Mouse (Mus musculus): ENCODE data around the gene Spint4. TPM values are rescaled to one million over a fixed set of nuclear protein-coding genes. Genes with fewer than 3 reads are reported as not detected.
A peak's percentile ranks its signal among the peaks of the same experiment; 100 is the strongest.
"Not testable (repeated sequence)": the region's sequence is repeated elsewhere in the genome, so short reads cannot be mapped to it uniquely, and the experiment has no call there.

Gene Spint4
- total and polyA plus RNA-seq, 2 experiments: not detected

DNA sequence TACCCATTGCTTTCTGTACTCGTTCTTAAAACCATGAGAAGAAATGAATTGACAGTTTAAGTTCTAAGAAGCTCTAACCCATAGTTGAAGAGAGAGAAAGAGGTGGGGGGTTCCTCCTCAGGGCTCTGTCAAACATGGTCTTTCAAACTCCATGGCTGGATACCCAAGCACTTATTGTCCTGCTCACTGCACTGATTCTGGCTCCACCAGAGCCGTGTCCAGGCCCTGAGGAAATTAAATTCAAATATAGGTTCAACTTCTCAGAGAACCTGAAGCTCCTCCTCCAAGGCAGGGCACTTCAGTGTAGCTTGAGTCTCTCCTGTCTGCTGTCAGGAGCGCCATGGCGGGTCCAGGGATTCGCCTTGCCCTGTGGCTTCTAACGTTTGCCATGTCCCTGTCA is 16.7 kb downstream of the Spint4 start, which contains the start of gene Spint5:
Spint5 (plus strand) TSS at position 301 of the 400 bp plus-strand sequence.
- no peaks in the 10 kb centered on the region for H3K27me3 ChIP-seq (ENCODE audit: control insufficient read depth, insufficient read depth, low read length)
- no peak within 1 kb of the TSS for H3K9ac ChIP-seq (ENCODE audit: low read depth, low read length)
- no peaks in the 10 kb centered on the region for H3K79me2 ChIP-seq (ENCODE audit: control insufficient read depth, insufficient read depth, low read length)
- H3K4me3 ChIP-seq (ENCODE audit: insufficient read depth, low read depth, low read length): no peak within 1 kb of the TSS
- H3K4me1 ChIP-seq (ENCODE audit: control insufficient read depth, insufficient read depth, low read length): no peaks in the 10 kb centered on the region
- DNase-seq (ENCODE audit: extremely low read depth, low read depth, low spot score): no peak
- no peak within 1 kb of the TSS for H3K27ac ChIP-seq (replicated peaks; ENCODE audit: insufficient read depth, low read depth, low read length)
- TF ChIP-seq POLR2A (IDR thresholded peaks at IDR 0.05; ENCODE audit: extremely low read depth, insufficient read depth, low read length) (no peak), CTCF (IDR thresholded peaks at IDR 0.05; ENCODE audit: low read depth, low read length) (no peak)
- no peaks in the 10 kb centered on the region for H3K36me3 ChIP-seq (ENCODE audit: control insufficient read depth, insufficient read depth, low read length)
- 74% methylated on average over 6 of the region's 6 CpGs for WGBS

DNA sequence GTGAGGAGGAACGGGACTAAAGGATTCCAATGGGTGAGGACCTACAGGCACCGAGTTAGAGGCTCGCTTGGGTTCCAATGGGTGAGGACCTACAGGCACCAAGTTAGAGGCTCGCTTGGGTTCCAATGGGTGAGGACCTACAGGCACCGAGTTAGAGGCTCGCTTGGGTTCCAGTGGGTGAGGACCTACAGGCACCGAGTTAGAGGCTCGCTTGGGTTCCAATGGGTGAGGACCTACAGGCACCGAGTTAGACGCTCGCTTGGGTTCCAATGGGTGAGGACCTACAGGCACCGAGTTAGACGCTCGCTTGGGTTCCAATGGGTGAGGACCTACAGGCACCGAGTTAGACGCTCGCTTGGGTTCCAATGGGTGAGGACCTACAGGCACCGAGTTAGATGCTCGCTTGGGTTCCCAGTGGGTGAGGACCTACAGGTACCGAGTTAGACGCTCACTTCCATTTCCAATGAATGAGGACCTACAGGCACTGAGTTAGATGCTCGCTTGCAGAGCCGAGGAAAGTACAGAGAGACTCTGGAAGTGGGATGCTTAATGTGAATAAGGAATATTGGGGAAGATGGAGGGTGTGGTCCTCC is 18.0 kb downstream of the Spint4 start:
- DNase-seq (ENCODE audit: extremely low read depth, low read depth, low spot score); H3K79me2 ChIP-seq (ENCODE audit: control insufficient read depth, insufficient read depth, low read length); H3K27me3 ChIP-seq (ENCODE audit: control insufficient read depth, insufficient read depth, low read length); H3K4me1 ChIP-seq (ENCODE audit: control insufficient read depth, insufficient read depth, low read length); H3K27ac ChIP-seq (replicated peaks; ENCODE audit: insufficient read depth, low read depth, low read length); H3K4me3 ChIP-seq (ENCODE audit: insufficient read depth, low read depth, low read length); H3K9ac ChIP-seq (ENCODE audit: low read depth, low read length); H3K36me3 ChIP-seq (ENCODE audit: control insufficient read depth, insufficient read depth, low read length): not testable (repeated sequence)
- WGBS: 90% methylated on average over 23 of the region's 23 CpGs

DNA sequence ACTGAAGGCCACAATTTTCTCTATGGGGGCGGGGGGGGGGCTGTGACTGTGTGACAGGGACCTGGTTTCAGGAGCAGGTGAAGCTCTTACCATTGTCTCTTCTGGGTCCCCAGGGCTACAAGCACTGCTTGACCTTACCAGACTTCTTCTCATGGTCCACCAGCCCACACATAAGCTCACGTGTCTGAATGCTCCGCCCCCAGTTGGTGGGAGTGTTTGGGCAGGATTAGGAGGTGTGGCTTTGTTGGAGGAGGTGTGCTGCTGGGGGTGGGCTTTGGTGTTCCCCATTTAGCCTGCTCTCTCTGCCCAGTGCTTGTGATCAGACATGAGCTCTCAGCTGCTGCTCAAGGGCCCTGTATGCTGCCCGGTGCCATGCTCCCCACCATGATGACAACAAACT is 25.0 kb downstream of the Spint4 start:
- WGBS: 67% methylated on average over 4 of the region's 4 CpGs
- no peak overlapping the region for H3K4me3 ChIP-seq (ENCODE audit: insufficient read depth, low read depth, low read length)
- no peak for DNase-seq (ENCODE audit: extremely low read depth, low read depth, low spot score)
- no peaks in the 10 kb centered on the region for H3K79me2 ChIP-seq (ENCODE audit: control insufficient read depth, insufficient read depth, low read length)
- H3K27ac ChIP-seq (replicated peaks; ENCODE audit: insufficient read depth, low read depth, low read length): no peak overlapping the region
- TF ChIP-seq CTCF (IDR thresholded peaks at IDR 0.05; ENCODE audit: low read depth, low read length): no peak
- TF ChIP-seq POLR2A (IDR thresholded peaks at IDR 0.05; ENCODE audit: extremely low read depth, insufficient read depth, low read length): no peak
- H3K4me1 ChIP-seq (ENCODE audit: control insufficient read depth, insufficient read depth, low read length): peaks cover 6% of the 10 kb centered on the region
- H3K9ac ChIP-seq (ENCODE audit: low read depth, low read length): no peak overlapping the region
- H3K27me3 ChIP-seq (ENCODE audit: control insufficient read depth, insufficient read depth, low read length): no peaks in the 10 kb centered on the region
- no peaks in the 10 kb centered on the region for H3K36me3 ChIP-seq (ENCODE audit: control insufficient read depth, insufficient read depth, low read length)

DNA sequence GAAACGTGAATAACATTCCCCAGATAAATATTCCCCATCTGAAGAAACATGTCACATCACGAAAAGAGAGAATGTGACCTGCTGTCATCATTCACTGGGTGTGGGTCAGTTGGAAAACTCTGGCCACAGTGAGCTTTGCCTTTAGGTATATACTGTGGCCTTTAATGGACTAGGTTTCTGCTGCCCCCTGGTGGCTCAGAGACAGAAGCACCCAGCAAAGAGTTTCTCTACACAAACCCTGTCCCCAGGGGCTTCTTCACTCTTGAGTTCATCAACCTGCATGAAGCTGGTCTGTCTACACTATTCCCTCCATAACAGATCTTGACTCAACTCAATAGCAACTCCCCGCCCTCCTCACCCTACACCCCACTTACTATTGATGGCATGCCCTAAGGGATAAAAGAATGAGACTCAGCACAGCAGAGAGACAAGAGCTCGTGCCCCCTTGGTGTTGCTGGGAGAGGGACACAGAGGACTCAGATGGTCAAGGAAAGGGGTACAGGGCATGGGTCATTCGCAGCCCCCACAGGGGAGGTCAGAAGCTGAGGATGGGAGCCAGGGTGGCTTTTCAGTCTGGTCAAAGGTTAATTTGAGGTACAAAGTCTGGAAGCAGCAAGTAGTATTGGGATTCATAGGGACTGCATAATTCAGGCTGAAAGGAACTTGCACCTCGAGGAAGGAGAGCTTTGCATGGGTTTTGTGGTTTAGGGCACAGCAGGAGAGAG is 27.8 kb downstream of the Spint4 start:
- Histone ChIP-seq H3K36me3 (ENCODE audit: control insufficient read depth, insufficient read depth, low read length) (no peaks in the 10 kb centered on the region), H3K79me2 (ENCODE audit: control insufficient read depth, insufficient read depth, low read length) (no peaks in the 10 kb centered on the region), H3K9ac (ENCODE audit: low read depth, low read length) (no peak overlapping the region), H3K27ac (replicated peaks; ENCODE audit: insufficient read depth, low read depth, low read length) (no peak overlapping the region), H3K4me1 (ENCODE audit: control insufficient read depth, insufficient read depth, low read length) (peaks cover 6% of the 10 kb centered on the region), H3K27me3 (ENCODE audit: control insufficient read depth, insufficient read depth, low read length) (no peaks in the 10 kb centered on the region), H3K4me3 (ENCODE audit: insufficient read depth, low read depth, low read length) (no peak overlapping the region)
- TF ChIP-seq POLR2A (IDR thresholded peaks at IDR 0.05; ENCODE audit: extremely low read depth, insufficient read depth, low read length) (no peak), CTCF (IDR thresholded peaks at IDR 0.05; ENCODE audit: low read depth, low read length) (peak; percentile 71)
- DNase-seq (ENCODE audit: extremely low read depth, low read depth, low spot score): peak; percentile 52
- WGBS: 19% methylated on average over 6 of the region's 6 CpGs

DNA sequence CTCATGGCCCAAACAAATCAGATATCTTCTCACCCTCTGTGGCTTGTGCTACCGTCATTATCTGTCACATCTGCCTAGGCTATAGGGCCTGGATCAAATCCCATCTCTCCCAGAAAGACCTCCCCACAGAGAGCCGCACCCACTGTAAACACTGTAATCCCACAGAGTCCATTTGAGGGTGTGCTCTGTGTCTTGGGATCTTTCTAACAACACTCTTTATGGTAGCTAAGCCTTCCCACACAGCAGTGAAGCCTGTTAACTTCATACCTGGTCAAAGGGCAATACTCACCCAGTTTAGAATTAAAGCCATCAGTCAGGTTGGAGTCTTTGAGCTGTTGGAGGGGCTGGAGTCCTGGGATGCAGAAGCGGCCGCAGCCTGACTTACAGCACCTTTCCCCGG is 33.4 kb downstream of the Spint4 start:
- no peaks in the 10 kb centered on the region for H3K4me1 ChIP-seq (ENCODE audit: control insufficient read depth, insufficient read depth, low read length)
- H3K4me3 ChIP-seq (ENCODE audit: insufficient read depth, low read depth, low read length): no peak overlapping the region
- no peaks in the 10 kb centered on the region for H3K79me2 ChIP-seq (ENCODE audit: control insufficient read depth, insufficient read depth, low read length)
- H3K36me3 ChIP-seq (ENCODE audit: control insufficient read depth, insufficient read depth, low read length): no peaks in the 10 kb centered on the region
- TF ChIP-seq CTCF (IDR thresholded peaks at IDR 0.05; ENCODE audit: low read depth, low read length): no peak
- no peak for TF ChIP-seq POLR2A (IDR thresholded peaks at IDR 0.05; ENCODE audit: extremely low read depth, insufficient read depth, low read length)
- no peak for DNase-seq (ENCODE audit: extremely low read depth, low read depth, low spot score)
- H3K27me3 ChIP-seq (ENCODE audit: control insufficient read depth, insufficient read depth, low read length): no peaks in the 10 kb centered on the region
- no peak overlapping the region for H3K27ac ChIP-seq (replicated peaks; ENCODE audit: insufficient read depth, low read depth, low read length)
- H3K9ac ChIP-seq (ENCODE audit: low read depth, low read length): no peak overlapping the region
- WGBS: 85% methylated on average over 5 of the region's 5 CpGs

DNA sequence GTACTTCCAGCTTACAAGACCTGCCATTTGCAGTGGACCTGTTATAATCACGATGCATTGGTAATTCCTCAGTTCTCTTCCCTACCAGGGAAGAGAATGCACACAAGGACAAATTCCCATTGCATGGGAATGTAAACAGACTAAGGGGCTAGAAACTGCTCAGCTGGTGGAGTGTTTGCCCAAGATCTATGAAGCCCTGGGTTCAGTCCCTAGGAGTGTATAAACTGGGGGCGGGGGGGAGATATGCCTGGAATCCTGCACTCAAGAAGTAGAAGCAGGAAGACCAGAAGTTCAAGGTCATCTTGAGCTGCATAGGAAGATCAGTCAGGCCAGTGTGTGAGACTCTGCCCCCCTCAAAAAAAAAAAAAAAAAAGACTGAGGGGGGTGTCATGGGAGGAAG is 35.0 kb downstream of the Spint4 start:
- Histone ChIP-seq H3K4me1 (ENCODE audit: control insufficient read depth, insufficient read depth, low read length) (no peaks in the 10 kb centered on the region), H3K36me3 (ENCODE audit: control insufficient read depth, insufficient read depth, low read length) (no peaks in the 10 kb centered on the region), H3K79me2 (ENCODE audit: control insufficient read depth, insufficient read depth, low read length) (no peaks in the 10 kb centered on the region), H3K9ac (ENCODE audit: low read depth, low read length) (no peak overlapping the region), H3K4me3 (ENCODE audit: insufficient read depth, low read depth, low read length) (no peak overlapping the region), H3K27ac (replicated peaks; ENCODE audit: insufficient read depth, low read depth, low read length) (no peak overlapping the region), H3K27me3 (ENCODE audit: control insufficient read depth, insufficient read depth, low read length) (no peaks in the 10 kb centered on the region)
- 83% methylated on average over 2 of the region's 2 CpGs for WGBS
- no peak for DNase-seq (ENCODE audit: extremely low read depth, low read depth, low spot score)
- no peak for TF ChIP-seq POLR2A (IDR thresholded peaks at IDR 0.05; ENCODE audit: extremely low read depth, insufficient read depth, low read length)
- TF ChIP-seq CTCF (IDR thresholded peaks at IDR 0.05; ENCODE audit: low read depth, low read length): no peak
